Mouse (Mus musculus) midbrain, embryonic 10.5 days (tissue): Measurements from ENCODE around the gene Krt82. TPM values are rescaled to one million over a fixed set of nuclear protein-coding genes. Genes with fewer than 3 reads are reported as not detected.
"Not testable (repeated sequence)": the region's sequence is repeated elsewhere in the genome, so short reads cannot be mapped to it uniquely, and the experiment has no call there.

Source experiments
- DNase-seq: peaks from one replicate; pipeline ENCODE4 v3.0.0-alpha.2; 2017; ENCODE audit warnings: low spot score
- H3K27ac ChIP-seq: fragments of 300-500 bp; sonication (generic); replicated peaks from 2 replicates; pipeline ENCODE4 v1.5.1; 2016; ENCODE audit warnings: mild to moderate bottlenecking
- H3K27me3 ChIP-seq: fragments of 300-500 bp; sonication (generic); 2 replicates; pipeline ENCODE4 v1.6.1; 2016; ENCODE audit warnings: low read depth, mild to moderate bottlenecking; ENCODE audit not compliant: poor library complexity, severe bottlenecking
- H3K36me3 ChIP-seq: fragments of 300-500 bp; sonication (generic); 2 replicates; pipeline ENCODE4 v1.6.1; 2016; ENCODE audit warnings: mild to moderate bottlenecking, moderate library complexity
- H3K4me1 ChIP-seq: fragments of 300-500 bp; sonication (generic); 2 replicates; pipeline ENCODE4 v1.6.1; 2016
- H3K4me3 ChIP-seq: fragments of 300-500 bp; sonication (generic); 2 replicates; pipeline ENCODE4 v1.5.1; 2016; ENCODE audit warnings: mild to moderate bottlenecking, moderate library complexity
- H3K9me3 ChIP-seq: fragments of 300-500 bp; sonication (generic); replicated peaks from 2 replicates; pipeline ENCODE4 v1.6.1; 2016; ENCODE audit warnings: mild to moderate bottlenecking
- WGBS: fragments of 180-500 bp; shearing (Covaris S2); methylation state at CpG from one replicate; pipeline ENCODE4 v1.1.7; 2016; 5-methylcytosine and 5-hydroxymethylcytosine counted together
- polyA plus RNA-seq: library from polyadenylated mRNA; unstranded; fragments of >200 nt; fragmentation: Nextera tagmentation; extraction: Ambion mirVana; gene quantifications from 2 replicates; pipeline ENCODE4 v1.2.1, GENCODE M21; 2016

The Krt82 gene
- polyA plus RNA-seq, 1 experiment from 2014 or later = not detected

DNA sequence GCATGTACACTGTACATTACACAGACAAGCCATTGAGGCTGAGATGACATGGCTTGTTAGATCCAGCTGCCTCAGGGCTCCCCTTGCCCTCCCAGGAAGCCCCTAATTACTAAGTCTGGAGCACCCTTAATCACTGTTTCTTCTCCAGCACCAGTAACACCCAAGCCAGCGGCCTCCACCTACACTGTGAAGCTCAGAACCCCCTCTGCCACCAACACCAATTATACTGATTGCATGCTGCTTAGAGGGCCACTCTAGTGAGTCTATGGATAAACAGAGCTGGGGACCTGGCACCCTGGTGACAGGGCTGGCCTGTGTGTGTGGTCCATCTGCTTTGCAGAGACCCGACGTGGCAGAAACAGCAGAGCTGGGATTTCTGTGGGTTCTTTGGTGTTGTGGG lies 6.0 kb downstream of the Krt82 start:
- Histone ChIP-seq H3K9me3 (no peaks in the 10 kb centered on the region), H3K27ac (no peak overlapping the region), H3K4me3 (no peak overlapping the region), H3K4me1 (no peaks in the 10 kb centered on the region), H3K27me3 (0 out of 2 replicates have a peak, but pooled peaks cover 3% of the 10 kb centered on the region), H3K36me3 (no peaks in the 10 kb centered on the region)
- WGBS = 78% methylated on average over 3 of the region's 3 CpGs
- no peak for DNase-seq

DNA sequence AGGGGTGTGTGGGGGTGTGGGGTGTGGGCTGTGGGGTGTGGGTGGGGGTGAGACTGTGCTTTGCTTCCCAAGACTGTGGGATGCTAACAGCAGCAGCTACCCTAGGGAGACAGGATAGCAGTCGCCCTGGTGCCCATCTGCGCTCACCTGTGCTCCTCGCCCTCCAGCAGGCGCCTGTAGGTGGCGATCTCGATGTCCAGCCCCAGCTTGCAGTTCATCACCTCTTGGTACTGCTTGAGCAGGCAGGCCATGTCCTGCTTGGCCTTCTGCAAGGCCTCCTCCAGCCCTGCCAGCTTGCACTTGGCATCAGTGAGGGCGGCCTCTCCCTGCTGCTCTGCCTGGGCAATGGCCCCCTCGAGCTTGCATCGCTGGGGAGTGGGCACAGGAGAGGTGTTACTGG lies 7.9 kb downstream of the Krt82 start:
- Histone ChIP-seq H3K4me3 (no peak overlapping the region), H3K27ac (no peak overlapping the region; the same call in 1 of the 2 replicates), H3K36me3 (no peaks in the 10 kb centered on the region), H3K9me3 (no peaks in the 10 kb centered on the region), H3K27me3 (0 out of 2 replicates have a peak, but pooled peaks cover 3% of the 10 kb centered on the region), H3K4me1 (no peaks in the 10 kb centered on the region)
- WGBS = 68% methylated on average over 9 of the region's 9 CpGs
- DNase-seq = no peak

DNA sequence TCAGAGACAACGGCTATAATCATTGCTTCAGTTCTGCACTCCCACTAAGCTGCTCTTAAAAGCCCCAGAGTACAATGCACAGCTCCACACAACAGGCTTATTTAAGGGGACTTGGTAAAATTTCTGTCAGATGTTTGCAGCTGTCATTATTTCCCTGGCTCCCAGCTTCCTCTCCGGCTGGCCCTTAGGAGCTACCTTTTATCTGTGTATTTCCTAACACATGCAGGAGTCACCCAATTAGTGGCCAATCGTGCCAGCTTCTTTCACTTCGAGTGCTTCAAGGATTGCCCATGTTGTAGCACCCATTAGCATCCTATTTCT lies 11.9 kb downstream of the Krt82 start:
- Histone ChIP-seq H3K4me3 (no peak overlapping the region), H3K36me3 (no peaks in the 10 kb centered on the region), H3K4me1 (peaks cover 7% of the 10 kb centered on the region), H3K9me3 (no peaks in the 10 kb centered on the region), H3K27me3 (no peaks in the 10 kb centered on the region), H3K27ac (no peak overlapping the region)
- no peak for DNase-seq
- WGBS = 80% methylated on average over 4 of the region's 4 CpGs

DNA sequence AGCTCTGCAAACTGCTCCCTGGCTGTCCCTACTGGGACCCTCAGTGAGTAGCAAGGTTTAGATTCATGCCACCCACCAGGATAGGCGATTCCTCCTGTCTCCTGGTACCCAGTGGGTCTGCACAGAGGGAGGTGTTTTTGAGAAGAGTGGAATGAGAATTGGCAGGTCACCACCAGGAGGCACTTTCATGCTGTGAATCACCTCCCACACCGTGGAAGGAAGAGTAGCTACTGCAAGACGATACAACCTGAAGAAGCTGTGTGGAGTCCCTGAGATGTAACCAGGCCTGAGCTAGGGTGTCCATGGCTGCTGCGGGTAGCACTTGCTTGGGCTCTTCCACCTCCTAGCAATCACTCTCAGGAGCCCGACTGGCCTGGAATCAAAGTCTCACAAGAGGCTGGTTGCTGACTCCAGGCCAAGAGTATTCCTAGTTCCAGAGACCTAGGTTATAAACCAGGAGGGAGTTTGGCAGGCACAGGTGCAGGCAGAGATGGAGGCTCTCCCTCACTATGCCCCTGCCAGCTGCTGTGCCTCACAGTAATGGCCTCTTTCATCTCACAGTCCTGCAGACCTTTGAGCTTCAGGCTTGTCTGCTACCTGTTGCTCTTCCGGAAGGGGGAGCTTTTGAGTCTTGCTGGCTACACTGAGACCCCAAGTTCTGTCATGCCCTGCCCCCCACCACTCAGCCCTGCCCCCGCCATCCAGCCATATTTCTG lies 12.4 kb downstream of the Krt82 start:
- WGBS = 53% methylated on average over 7 of the region's 7 CpGs
- H3K27me3 ChIP-seq = no peaks in the 10 kb centered on the region
- DNase-seq = no peak

DNA sequence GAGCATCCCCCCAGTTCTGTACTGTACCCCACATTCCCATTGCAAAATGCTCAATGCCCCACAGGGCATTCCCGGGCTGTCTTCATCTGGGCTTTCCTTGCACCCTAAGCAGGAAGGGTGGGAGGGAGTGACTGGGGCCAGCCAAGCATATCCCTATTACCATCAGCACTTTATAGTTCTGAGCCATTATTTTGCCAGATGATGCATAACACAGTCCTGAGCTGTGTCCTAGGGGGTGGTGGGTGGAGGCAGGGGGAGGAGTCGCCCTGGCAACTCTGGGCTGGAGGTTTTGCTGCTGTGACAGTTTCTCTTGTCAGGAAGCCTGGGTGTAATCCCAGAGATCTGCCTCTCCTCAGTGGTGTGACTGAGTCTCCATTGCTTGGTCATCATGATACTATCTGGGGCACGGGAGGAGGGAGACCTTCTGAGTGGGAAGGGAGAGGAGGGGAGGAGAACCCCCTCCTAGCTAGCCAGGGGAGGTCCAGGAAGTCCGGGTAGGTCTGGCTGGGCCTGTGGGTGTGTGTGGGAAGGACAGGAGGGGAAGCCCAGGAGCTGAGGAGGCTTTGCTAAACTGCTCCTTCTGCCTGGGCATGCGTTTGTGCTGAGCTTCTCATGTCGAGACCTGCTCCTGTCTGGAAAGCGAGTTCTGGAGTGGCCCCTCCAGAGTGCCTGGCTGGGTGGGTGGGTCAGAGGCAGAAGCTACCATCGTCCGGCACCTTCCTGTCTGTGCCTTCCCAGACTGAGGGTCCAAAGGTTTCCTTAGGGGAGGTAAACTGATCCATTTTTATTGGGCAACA lies 14.2 kb downstream of the Krt82 start:
- 73% methylated on average over 9 of the region's 9 CpGs for WGBS
- no peak for DNase-seq
- Histone ChIP-seq H3K36me3 (no peaks in the 10 kb centered on the region), H3K4me1 (peaks cover 7% of the 10 kb centered on the region), H3K9me3 (no peaks in the 10 kb centered on the region), H3K27ac (peak overlapping the region; percentile 33; the same call in 1 of the 2 replicates), H3K27me3 (no peaks in the 10 kb centered on the region), H3K4me3 (no peak overlapping the region)

More for the DNA sequence above, 12.4 kb downstream of the Krt82 start:
- Histone ChIP-seq H3K27ac (no peak overlapping the region), H3K9me3 (no peaks in the 10 kb centered on the region), H3K4me1 (peaks cover 7% of the 10 kb centered on the region), H3K36me3 (no peaks in the 10 kb centered on the region), H3K4me3 (no peak overlapping the region)

DNA sequence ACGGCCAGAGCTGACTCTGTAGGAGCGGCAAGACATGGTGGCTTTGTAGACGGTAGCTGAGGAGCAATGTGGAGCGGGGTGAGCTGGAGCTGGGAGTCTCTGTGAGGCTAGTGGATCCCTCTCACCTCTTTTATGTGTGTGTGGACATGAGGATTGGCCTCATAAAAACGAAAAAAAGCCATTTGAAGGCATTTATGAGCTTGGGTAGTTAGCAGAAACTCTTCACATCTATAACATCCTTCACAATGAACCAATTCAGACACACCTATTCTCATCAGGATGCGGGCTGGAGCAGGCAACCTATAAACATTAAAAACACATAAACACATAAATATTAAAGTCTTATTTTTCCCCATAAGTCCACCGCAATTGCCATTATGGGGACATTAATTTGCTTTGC lies 17.7 kb downstream of the Krt82 start, which contains the start of gene Krt84:
TSS of gene Krt84 (minus strand) at position 101 of the 400 bp plus-strand sequence.
- Histone ChIP-seq H3K4me1 (peaks cover 7% of the 10 kb centered on the region), H3K36me3 (no peaks in the 10 kb centered on the region), H3K27me3 (no peaks in the 10 kb centered on the region), H3K27ac (no peak within 1 kb of the TSS), H3K4me3 (no peak within 1 kb of the TSS), H3K9me3 (no peaks in the 10 kb centered on the region)
- DNase-seq = no peak
- WGBS = 89% methylated on average over 7 of the region's 7 CpGs

DNA sequence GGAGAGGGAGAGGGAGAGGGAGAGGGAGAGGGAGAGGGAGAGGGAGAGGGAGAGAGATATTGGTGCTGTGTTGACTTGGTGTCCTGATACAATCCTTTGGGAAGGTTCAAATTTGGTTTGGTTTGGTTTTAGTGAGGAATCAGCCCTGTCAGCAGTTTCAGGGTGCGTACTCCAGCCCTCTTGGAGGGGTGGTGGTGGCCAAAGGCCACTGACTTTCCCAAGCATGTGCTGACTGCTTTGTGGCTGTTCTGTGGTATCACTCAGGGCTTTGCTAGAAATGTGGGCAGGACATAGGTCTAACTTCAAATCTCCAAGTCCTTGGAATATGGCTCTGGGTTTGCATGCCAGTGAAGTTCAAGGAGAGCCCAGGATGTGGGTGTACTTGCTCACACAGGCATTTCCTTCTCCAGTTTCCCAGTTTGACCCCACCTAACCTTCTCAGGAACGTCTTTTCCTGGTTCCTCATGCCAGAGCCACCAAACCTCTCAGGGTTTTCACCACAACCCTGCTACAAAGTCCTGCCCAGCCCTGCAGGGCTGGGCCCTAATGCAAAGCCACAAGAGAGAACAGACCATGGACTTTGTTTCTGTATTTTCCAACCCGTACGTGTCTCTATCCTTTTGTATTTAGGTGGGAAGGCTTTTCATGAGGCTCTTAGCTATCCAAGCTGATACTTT lies 27.8 kb downstream of the Krt82 start:
- WGBS = 82% methylated on average over 4 of the region's 4 CpGs

DNA sequence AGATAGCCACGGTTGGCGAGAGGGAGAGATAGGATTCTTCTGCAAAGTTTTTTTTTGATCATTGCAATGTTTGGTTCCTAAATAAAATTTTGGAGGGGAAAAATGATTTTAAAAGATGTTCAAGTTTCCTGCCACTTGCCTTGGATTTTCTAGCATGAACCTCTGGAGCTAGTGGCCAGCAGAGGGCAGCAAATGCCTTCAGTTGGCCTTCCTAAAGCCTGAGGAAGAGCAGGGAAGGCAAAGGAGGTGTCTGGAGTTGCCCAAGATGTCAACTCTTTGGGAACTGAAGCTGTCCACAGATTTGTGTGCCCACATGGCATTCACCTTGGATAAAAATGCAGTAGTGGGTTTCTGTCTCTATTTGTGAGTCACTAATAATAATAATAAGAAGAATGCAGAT lies 30.7 kb downstream of the Krt82 start:
- Histone ChIP-seq H3K36me3 (no peaks in the 10 kb centered on the region), H3K4me1 (no peaks in the 10 kb centered on the region), H3K27ac (no peak overlapping the region), H3K9me3 (no peaks in the 10 kb centered on the region), H3K4me3 (no peak overlapping the region), H3K27me3 (no peaks in the 10 kb centered on the region)
- WGBS = 13% methylated on average over 2 of the region's 2 CpGs
- DNase-seq = peak; percentile 70

More for the DNA sequence above, 27.8 kb downstream of the Krt82 start:
- Histone ChIP-seq H3K27ac (no peak overlapping the region), H3K9me3 (no peaks in the 10 kb centered on the region), H3K36me3 (no peaks in the 10 kb centered on the region), H3K4me1 (no peaks in the 10 kb centered on the region), H3K27me3 (no peaks in the 10 kb centered on the region), H3K4me3 (no peak overlapping the region)
- DNase-seq = no peak

DNA sequence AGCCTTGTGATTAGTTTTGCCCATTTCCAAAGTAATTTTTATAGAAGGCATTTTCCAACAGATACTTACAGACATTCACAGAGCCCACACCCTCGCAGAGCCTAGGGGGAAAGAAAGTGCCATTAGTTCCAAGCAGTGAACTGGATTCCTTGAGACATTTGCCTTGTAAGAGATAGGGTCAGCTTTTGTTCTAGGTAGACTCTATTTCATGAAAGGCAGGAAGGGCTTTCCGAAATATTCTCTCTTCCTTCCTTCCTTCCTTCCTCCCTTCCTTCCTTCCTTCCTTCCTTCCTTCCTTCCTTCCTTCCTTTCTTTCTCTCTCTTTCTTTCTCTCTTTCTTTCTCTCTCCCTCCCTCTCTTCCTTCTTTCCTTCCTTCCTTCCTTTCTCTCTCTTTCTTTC lies 33.3 kb downstream of the Krt82 start, which contains the start of gene Gm49425:
TSS of gene Gm49425 (minus strand) at position 101 of the 400 bp plus-strand sequence.
- H3K4me3 ChIP-seq, H3K4me1 ChIP-seq, H3K36me3 ChIP-seq, DNase-seq, H3K9me3 ChIP-seq, H3K27ac ChIP-seq, H3K27me3 ChIP-seq: not testable (repeated sequence)
- WGBS = 74% methylated on average over 2 of the region's 2 CpGs

DNA sequence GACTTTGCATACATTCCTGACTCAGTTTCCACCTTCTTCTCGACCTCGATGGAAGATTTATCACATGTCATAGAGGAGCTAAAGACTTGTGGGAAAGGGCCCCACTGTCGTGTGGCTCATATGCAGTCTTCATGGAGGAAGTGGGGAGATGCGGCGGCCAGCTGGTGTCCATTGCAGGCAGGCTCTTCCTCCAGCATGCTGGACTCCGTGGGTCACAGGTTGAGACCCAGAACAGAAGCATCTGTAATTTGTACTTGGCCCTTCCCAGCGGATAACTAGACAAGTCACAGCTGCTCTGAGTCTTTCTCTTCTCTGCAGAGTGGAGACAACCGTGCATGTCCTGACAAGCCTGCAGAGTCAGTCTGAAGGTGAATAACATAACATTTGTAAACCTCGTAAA lies 42.2 kb downstream of the Krt82 start:
- Histone ChIP-seq H3K27me3 (no peaks in the 10 kb centered on the region), H3K9me3 (no peaks in the 10 kb centered on the region), H3K4me3 (no peak overlapping the region), H3K4me1 (peaks cover 8% of the 10 kb centered on the region), H3K27ac (no peak overlapping the region), H3K36me3 (no peaks in the 10 kb centered on the region)
- no peak for DNase-seq
- WGBS = 87% methylated on average over 9 of the region's 9 CpGs

DNA sequence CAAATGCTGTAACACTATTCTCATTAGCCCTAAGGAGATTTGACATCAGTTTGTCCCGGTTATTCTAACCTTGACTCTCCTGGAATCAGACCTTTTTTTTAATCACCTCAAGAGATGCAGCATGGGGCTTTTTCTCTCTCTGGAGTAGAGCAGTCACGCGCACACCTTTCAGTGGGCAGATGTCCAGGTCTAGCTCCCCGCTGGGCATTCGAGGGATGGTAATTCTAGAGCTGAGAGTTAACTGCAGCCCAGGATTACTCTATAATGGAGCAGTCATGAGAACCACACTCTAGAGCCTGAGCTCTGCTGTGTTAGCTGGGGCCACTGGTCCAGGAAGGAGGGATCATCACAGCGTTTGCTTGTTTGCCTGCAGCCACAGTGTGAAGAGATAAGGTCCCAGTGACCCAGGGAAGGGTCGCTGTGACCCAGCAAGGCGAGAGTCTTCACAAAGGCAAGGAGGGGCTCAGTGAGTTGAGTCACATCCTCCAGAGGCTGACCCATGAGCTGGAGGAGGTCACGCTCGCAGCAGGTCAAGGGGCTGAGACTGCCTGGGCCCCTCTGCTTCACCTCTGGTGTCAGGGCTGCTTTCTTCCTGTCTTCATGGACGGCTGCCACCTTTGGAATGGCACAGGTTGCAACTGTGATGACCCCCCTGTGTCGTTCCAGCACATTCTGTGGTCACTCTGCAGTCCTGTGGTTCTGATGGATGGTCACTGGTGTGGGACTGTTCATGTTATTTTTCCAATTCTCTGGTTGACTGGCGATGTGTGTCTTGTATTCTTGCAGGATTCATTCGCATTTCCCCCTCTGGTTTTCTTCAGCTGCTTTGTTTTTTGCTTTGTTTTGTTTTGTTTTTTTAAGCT lies 43.3 kb downstream of the Krt82 start:
- 60% methylated on average over 14 of the region's 14 CpGs for WGBS
- H3K36me3 ChIP-seq = no peaks in the 10 kb centered on the region
- H3K4me3 ChIP-seq = no peak overlapping the region
- no peak for DNase-seq
- H3K27me3 ChIP-seq = no peaks in the 10 kb centered on the region
- H3K9me3 ChIP-seq = no peaks in the 10 kb centered on the region
- H3K4me1 ChIP-seq = peaks cover 8% of the 10 kb centered on the region
- H3K27ac ChIP-seq = peak overlapping the region; percentile 25; the same call in 1 of the 2 replicates

DNA sequence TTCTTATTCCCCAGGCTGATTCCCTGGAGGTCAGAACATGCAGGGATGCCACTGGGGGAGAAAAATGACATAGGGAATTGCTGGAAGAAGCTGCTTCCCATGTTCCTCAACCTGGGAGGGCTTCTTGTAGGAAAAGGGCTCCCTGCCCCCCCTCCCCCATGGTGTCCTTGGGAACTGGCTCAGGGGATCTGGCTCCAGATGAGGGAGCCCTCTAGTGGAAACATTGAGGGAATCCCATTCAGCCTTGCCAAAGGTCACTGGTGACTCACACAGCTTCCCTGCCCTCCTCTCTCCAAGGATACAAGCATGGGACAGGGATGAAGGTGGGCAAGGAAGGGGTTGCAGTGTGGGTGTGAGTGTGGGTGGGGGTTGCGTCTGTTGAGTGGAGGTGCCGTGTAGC lies 53.3 kb downstream of the Krt82 start:
- WGBS = 81% methylated on average over 2 of the region's 2 CpGs
- no peak for DNase-seq
- no peaks in the 10 kb centered on the region for H3K36me3 ChIP-seq

More for the DNA sequence above, 53.3 kb downstream of the Krt82 start:
- Histone ChIP-seq H3K4me3 (no peak overlapping the region), H3K27ac (no peak overlapping the region), H3K9me3 (no peaks in the 10 kb centered on the region), H3K27me3 (no peaks in the 10 kb centered on the region), H3K4me1 (0 out of 2 replicates have a peak, but pooled peaks cover 3% of the 10 kb centered on the region)
